Mouse (Mus musculus): Measurements from ENCODE around the gene Plekhn1. TPM values are rescaled to one million over a fixed set of nuclear protein-coding genes. Genes with fewer than 3 reads are reported as not detected.

Gene Plekhn1
- polyA plus RNA-seq, 1 experiment from 2014 or later = 18.2 TPM

GRCm38 (mm10) chr4:156177630-156178029, 57.0 kb downstream of the Plekhn1 start:
- no peak overlapping the region for H3K4me3 ChIP-seq
- no peak overlapping the region for H3K4me2 ChIP-seq
- no peaks in the 10 kb centered on the region for H3K27me3 ChIP-seq (replicated peaks)
- no peak overlapping the region for H3K27ac ChIP-seq (ENCODE audit: poor library complexity, severe bottlenecking)
- 89% methylated on average over 9 of the region's 9 CpGs for WGBS
- H3K9me3 ChIP-seq (replicated peaks) = no peaks in the 10 kb centered on the region
- H3K36me3 ChIP-seq = peaks cover 87% of the 10 kb centered on the region
- ATAC-seq (ENCODE audit: insufficient number of reproducible peaks, low FRiP score) = no peak
- H3K9ac ChIP-seq = no peak overlapping the region
- no peaks in the 10 kb centered on the region for H3K4me1 ChIP-seq (replicated peaks)

DNA sequence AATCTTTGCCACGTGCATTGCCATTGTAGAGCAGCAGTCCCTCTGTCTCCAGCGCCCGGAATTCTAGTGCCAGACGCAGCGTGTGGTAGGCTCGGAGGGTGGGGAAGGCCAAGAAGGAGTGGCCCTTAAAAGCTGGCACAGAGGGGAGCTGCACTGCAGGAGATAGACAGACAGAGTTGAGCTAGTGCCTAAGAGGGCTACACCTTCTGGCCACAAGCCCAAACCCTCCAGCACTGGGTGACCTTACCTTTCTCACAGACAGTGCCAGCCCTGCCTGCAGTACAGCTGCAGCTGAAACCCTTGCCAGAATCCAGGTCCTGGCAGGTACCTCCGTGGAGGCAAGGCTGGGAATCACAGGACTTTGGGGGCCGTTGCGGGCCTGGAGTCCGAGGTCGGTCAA, 62.8 kb downstream of the Plekhn1 start:
- Histone ChIP-seq H3K27me3 (replicated peaks) (no peaks in the 10 kb centered on the region), H3K4me2 (no peak overlapping the region), H3K9ac (no peak overlapping the region), H3K4me3 (no peak overlapping the region), H3K36me3 (peaks cover 99% of the 10 kb centered on the region), H3K27ac (ENCODE audit: poor library complexity, severe bottlenecking) (no peak overlapping the region), H3K9me3 (replicated peaks) (no peaks in the 10 kb centered on the region), H3K4me1 (replicated peaks) (no peaks in the 10 kb centered on the region)
- no peak for ATAC-seq (ENCODE audit: insufficient number of reproducible peaks, low FRiP score)
- WGBS = 95% methylated on average over 11 of the region's 11 CpGs

Small RNA genes lying within 50 kb of the gene (microRNA-seq; reads per million reads assigned to microRNA genes)
- 3.1 reads per million, percentile 8 among the genes with 10 or more reads in this experiment for gene Mir7658

Other genes with a start within 250 kb of the Plekhn1 start
- gene B3galt6, start 242.2 kb downstream of the Plekhn1 start, polyA plus RNA-seq (2016; fragmentation: Nextera tagmentation; extraction: Ambion mirVana) = 10.3 and 11.0 TPM in 2 replicates
- 138 and 140 TPM in 2 replicates for gene Sdf4, start 242.0 kb downstream of the Plekhn1 start, polyA plus RNA-seq (2016; fragmentation: Nextera tagmentation; extraction: Ambion mirVana)
- 0.37 TPM in 1 of 2 replicates, not detected in the other for gene Tnfrsf4, start 221.0 kb downstream of the Plekhn1 start, polyA plus RNA-seq (2016; fragmentation: Nextera tagmentation; extraction: Ambion mirVana)
- 1.9 and 2.1 TPM in 2 replicates for gene Tnfrsf18, start 208.7 kb downstream of the Plekhn1 start, polyA plus RNA-seq (2016; fragmentation: Nextera tagmentation; extraction: Ambion mirVana)
- 0.14 and 0.24 TPM in 2 replicates for gene Ttll10, start 175.4 kb downstream of the Plekhn1 start, polyA plus RNA-seq (2016; fragmentation: Nextera tagmentation; extraction: Ambion mirVana)
- gene 9430015G10Rik, start 124.9 kb downstream of the Plekhn1 start, polyA plus RNA-seq (2016; fragmentation: Nextera tagmentation; extraction: Ambion mirVana) = 22.1 and 23.7 TPM in 2 replicates
- gene Rnf223, start 104.3 kb downstream of the Plekhn1 start, polyA plus RNA-seq (2016; fragmentation: Nextera tagmentation; extraction: Ambion mirVana) = 0.28 and 0.33 TPM in 2 replicates
- gene Agrn, start 37.4 kb downstream of the Plekhn1 start, polyA plus RNA-seq (2016; fragmentation: Nextera tagmentation; extraction: Ambion mirVana) = 69.5 and 81.5 TPM in 2 replicates
- gene Isg15, start 34.0 kb downstream of the Plekhn1 start, polyA plus RNA-seq (2016; fragmentation: Nextera tagmentation; extraction: Ambion mirVana) = 1.8 and 2.8 TPM in 2 replicates
- 3.4 and 4.3 TPM in 2 replicates for gene AW011738, start 31.6 kb downstream of the Plekhn1 start, polyA plus RNA-seq (2016; fragmentation: Nextera tagmentation; extraction: Ambion mirVana)
- 1.3 and 1.6 TPM in 2 replicates for gene Perm1, start 19.0 kb downstream of the Plekhn1 start, polyA plus RNA-seq (2016; fragmentation: Nextera tagmentation; extraction: Ambion mirVana)
- gene Noc2l, start 1.2 kb upstream of the Plekhn1 start, polyA plus RNA-seq (2016; fragmentation: Nextera tagmentation; extraction: Ambion mirVana) = 49.3 and 54.7 TPM in 2 replicates
- 3.1 and 3.2 TPM in 2 replicates for gene Samd11, start 20.8 kb upstream of the Plekhn1 start, polyA plus RNA-seq (2016; fragmentation: Nextera tagmentation; extraction: Ambion mirVana)
- not detected in 2 replicates for gene Vmn2r-ps159, start 96.2 kb upstream of the Plekhn1 start, polyA plus RNA-seq (2016; fragmentation: Nextera tagmentation; extraction: Ambion mirVana)

Measured in heart, embryonic 12.5 days (tissue).